Mouse (Mus musculus): ENCODE measurements around the gene Olfr877. TPM values are rescaled to one million over a fixed set of nuclear protein-coding genes. Genes with fewer than 3 reads are reported as not detected.

Olfr877 gene
- polyA plus RNA-seq, 1 experiment from 2014 or later = not detected

- Histone ChIP-seq H3K4me1 (no peaks in the 10 kb centered on the region), H3K4me2 (no peak within 1 kb of the TSS), H3K27ac (no peak within 1 kb of the TSS), H3K27me3 (no peaks in the 10 kb centered on the region), H3K9ac (no peak within 1 kb of the TSS), H3K4me3 (no peak within 1 kb of the TSS), H3K36me3 (no peaks in the 10 kb centered on the region), H3K9me3 (no peaks in the 10 kb centered on the region)
- ATAC-seq (ENCODE audit: borderline replicate concordance, extremely low read depth, low FRiP score, low TSS enrichment) = no peak
- WGBS = 27% methylated on average over 2 of the region's 2 CpGs
Measured at GRCm38 (mm10) chr9:37896661-37897060, 42.6 kb downstream of the Olfr877 start, which contains the start of gene Olfr145. Gene Olfr145, plus strand, starts transcription at chr9:37896724.

- H3K4me1 ChIP-seq = no peaks in the 10 kb centered on the region
- WGBS = 54% methylated on average over 3 of the region's 3 CpGs
- ATAC-seq (ENCODE audit: borderline replicate concordance, extremely low read depth, low FRiP score, low TSS enrichment) = no peak
- H3K4me2 ChIP-seq = no peak overlapping the region
- no peak overlapping the region for H3K9ac ChIP-seq
- no peaks in the 10 kb centered on the region for H3K27me3 ChIP-seq
- H3K4me3 ChIP-seq = no peak overlapping the region
- H3K27ac ChIP-seq = no peak overlapping the region
- H3K9me3 ChIP-seq = no peaks in the 10 kb centered on the region
- H3K36me3 ChIP-seq = no peaks in the 10 kb centered on the region
Measured at GRCm38 (mm10) chr9:37905555-37905954, 51.5 kb downstream of the Olfr877 start.

Other genes with a start within 250 kb of the Olfr877 start
- 8.2 and 8.4 TPM in 2 replicates for gene Spa17, start 240.5 kb upstream of the Olfr877 start, polyA plus RNA-seq (2015; fragmentation: Nextera tagmentation; extraction: Ambion mirVana)
- 128 and 134 TPM in 2 replicates for gene Tbrg1, start 197.0 kb upstream of the Olfr877 start, polyA plus RNA-seq (2015; fragmentation: Nextera tagmentation; extraction: Ambion mirVana)
- 0.07 TPM in 1 of 2 replicates, not detected in the other for gene Panx3, start 185.0 kb upstream of the Olfr877 start, polyA plus RNA-seq (2015; fragmentation: Nextera tagmentation; extraction: Ambion mirVana)
- not detected in 2 replicates for gene Olfr160, start 138.0 kb upstream of the Olfr877 start, polyA plus RNA-seq (2015; fragmentation: Nextera tagmentation; extraction: Ambion mirVana)
- not detected in 2 replicates for gene Olfr874, start 109.2 kb upstream of the Olfr877 start, polyA plus RNA-seq (2015; fragmentation: Nextera tagmentation; extraction: Ambion mirVana)
- not detected in 2 replicates for gene Olfr875, start 82.4 kb upstream of the Olfr877 start, polyA plus RNA-seq (2015; fragmentation: Nextera tagmentation; extraction: Ambion mirVana)
- not detected in 2 replicates for gene Olfr876, start 51.2 kb upstream of the Olfr877 start, polyA plus RNA-seq (2015; fragmentation: Nextera tagmentation; extraction: Ambion mirVana)
- not detected in 2 replicates for gene Olfr145, start 42.5 kb downstream of the Olfr877 start, polyA plus RNA-seq (2015; fragmentation: Nextera tagmentation; extraction: Ambion mirVana)
- not detected in 2 replicates for gene Olfr878, start 63.6 kb downstream of the Olfr877 start, polyA plus RNA-seq (2015; fragmentation: Nextera tagmentation; extraction: Ambion mirVana)
- gene Olfr881, start 137.6 kb downstream of the Olfr877 start, polyA plus RNA-seq (2015; fragmentation: Nextera tagmentation; extraction: Ambion mirVana) = not detected in 2 replicates
- not detected in 2 replicates for gene Olfr883, start 171.5 kb downstream of the Olfr877 start, polyA plus RNA-seq (2015; fragmentation: Nextera tagmentation; extraction: Ambion mirVana)
- gene Olfr884, start 192.3 kb downstream of the Olfr877 start, polyA plus RNA-seq (2015; fragmentation: Nextera tagmentation; extraction: Ambion mirVana) = not detected in 2 replicates
- not detected in 2 replicates for gene Olfr885, start 207.1 kb downstream of the Olfr877 start, polyA plus RNA-seq (2015; fragmentation: Nextera tagmentation; extraction: Ambion mirVana)
- not detected in 2 replicates for gene Olfr887, start 229.8 kb downstream of the Olfr877 start, polyA plus RNA-seq (2015; fragmentation: Nextera tagmentation; extraction: Ambion mirVana)